Mouse (Mus musculus) kidney, postnatal 10 days (tissue): ENCODE data around the gene Stac3.

Experiments
- DNase-seq: peaks from one replicate; pipeline ENCODE4 v3.0.0; 2021; ENCODE audit warnings: mixed read lengths

The Stac3 gene

GRCm38 (mm10) chr10:127526048-127526447, 24.6 kb downstream of the Stac3 start:
- DNase-seq: no peak

- peak; percentile 79 for DNase-seq
Observed at GRCm38 (mm10) chr10:127526681-127527080, 25.2 kb downstream of the Stac3 start.

- no peak for DNase-seq
Observed at GRCm38 (mm10) chr10:127527481-127527880, 26.0 kb downstream of the Stac3 start.

GRCm38 (mm10) chr10:127530945-127531344, 29.5 kb downstream of the Stac3 start:
- no peak for DNase-seq

GRCm38 (mm10) chr10:127531548-127531947, 30.1 kb downstream of the Stac3 start:
- no peak for DNase-seq

- DNase-seq: peak; percentile 69
Observed at GRCm38 (mm10) chr10:127534036-127534928, 32.8 kb downstream of the Stac3 start, which contains the start of gene Nxph4. TSS of gene Nxph4 (minus strand) at chr10:127534559.

GRCm38 (mm10) chr10:127534929-127535384, 33.5 kb downstream of the Stac3 start:
- no peak for DNase-seq

GRCm38 (mm10) chr10:127536586-127537314, 35.3 kb downstream of the Stac3 start:
- peak; percentile 73 for DNase-seq

GRCm38 (mm10) chr10:127537854-127538583, 36.5 kb downstream of the Stac3 start:
- DNase-seq: peak; percentile 91

- DNase-seq: no peak
Observed at GRCm38 (mm10) chr10:127541510-127541909, 40.0 kb downstream of the Stac3 start.

GRCm38 (mm10) chr10:127542084-127542483, 40.6 kb downstream of the Stac3 start:
- DNase-seq: peak; percentile 48

- no peak for DNase-seq
Observed at GRCm38 (mm10) chr10:127542720-127543119, 41.2 kb downstream of the Stac3 start.

- DNase-seq: no peak
Observed at GRCm38 (mm10) chr10:127543916-127544315, 42.4 kb downstream of the Stac3 start.

- no peak for DNase-seq
Observed at GRCm38 (mm10) chr10:127544375-127544774, 42.9 kb downstream of the Stac3 start.

GRCm38 (mm10) chr10:127546505-127546904, 45.0 kb downstream of the Stac3 start:
- no peak for DNase-seq

GRCm38 (mm10) chr10:127548236-127548635, 46.8 kb downstream of the Stac3 start:
- DNase-seq: no peak

GRCm38 (mm10) chr10:127549892-127550291, 48.4 kb downstream of the Stac3 start:
- no peak for DNase-seq

GRCm38 (mm10) chr10:127555703-127556102, 54.2 kb downstream of the Stac3 start:
- peak; percentile 45 for DNase-seq

GRCm38 (mm10) chr10:127557397-127557796, 55.9 kb downstream of the Stac3 start:
- no peak for DNase-seq
